Mouse (Mus musculus): ENCODE data around the gene Ptprt.

GRCm38 (mm10) chr2:162512094-162512493, 148.9 kb downstream of the Ptprt start:
- no peak for TF ChIP-seq POLR2A (IDR thresholded peaks at IDR 0.05; ENCODE audit: low read depth, low read length)
- no peak for TF ChIP-seq CTCF (conservative IDR thresholded peaks at IDR 0.05; ENCODE audit: insufficient read depth, insufficient read length, low read depth, low read length)

Measured in kidney, adult 2 months (tissue).